Mouse (Mus musculus): ENCODE results near the gene Aebp1.

The Aebp1 gene

DNA sequence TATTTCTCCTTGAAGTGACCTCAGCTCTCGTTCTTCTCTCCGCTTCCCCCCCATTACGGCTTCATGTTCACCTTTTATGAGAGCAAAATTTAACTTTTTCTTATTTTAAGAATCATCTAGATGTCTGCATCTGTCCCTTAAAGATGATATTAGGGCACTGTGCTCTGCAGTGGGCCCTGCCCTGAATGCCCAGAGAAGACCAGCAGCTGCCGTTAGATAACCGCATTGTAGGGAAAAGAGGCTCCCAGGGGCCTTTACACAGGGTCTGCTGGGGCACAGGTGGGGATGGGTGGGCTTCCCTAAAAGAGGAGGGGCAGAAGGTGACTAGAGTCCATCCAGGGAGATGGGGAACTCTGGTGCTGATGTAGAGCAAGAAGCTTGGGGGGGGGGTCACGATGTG, 32.1 kb downstream of the Aebp1 start:
- DNase-seq (ENCODE audit: low spot score in 2 of 2): no peak

DNA sequence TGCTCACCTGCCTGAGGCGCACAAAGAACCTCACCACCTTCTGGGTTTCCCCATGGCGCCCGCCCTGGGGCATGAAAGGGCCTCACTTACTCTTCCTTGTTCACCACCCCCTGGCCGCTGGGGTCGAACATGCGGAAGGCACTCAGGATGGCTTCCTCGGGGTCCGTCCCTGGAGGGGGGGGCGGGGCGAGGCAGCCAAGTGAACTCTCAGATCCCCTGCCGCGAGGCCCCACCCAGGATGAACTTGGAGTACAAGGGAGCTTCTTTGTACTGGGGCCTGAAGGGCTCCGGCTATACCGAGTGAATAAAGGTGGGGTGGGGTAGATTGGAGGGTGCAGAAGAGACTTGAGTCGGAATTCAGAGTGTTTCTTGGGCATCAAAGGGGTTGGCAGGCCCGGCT, 35.5 kb downstream of the Aebp1 start:
- DNase-seq (ENCODE audit: low spot score in 2 of 2): no peak

GRCm38 (mm10) chr11:5897839-5898238, 36.1 kb downstream of the Aebp1 start:
- DNase-seq (ENCODE audit: low spot score in 2 of 2): no peak

- DNase-seq (ENCODE audit: low spot score in 2 of 2): no peak
Observed at GRCm38 (mm10) chr11:5898531-5898930, 36.8 kb downstream of the Aebp1 start, which contains the start of gene Myl7. Gene Myl7, minus strand, starts transcription at chr11:5898782.

GRCm38 (mm10) chr11:5899286-5899685, 37.5 kb downstream of the Aebp1 start:
- no peak for DNase-seq (ENCODE audit: low spot score in 2 of 2)

GRCm38 (mm10) chr11:5901320-5901719, 39.6 kb downstream of the Aebp1 start:
- DNase-seq (ENCODE audit: low spot score in 2 of 2): no peak

DNA sequence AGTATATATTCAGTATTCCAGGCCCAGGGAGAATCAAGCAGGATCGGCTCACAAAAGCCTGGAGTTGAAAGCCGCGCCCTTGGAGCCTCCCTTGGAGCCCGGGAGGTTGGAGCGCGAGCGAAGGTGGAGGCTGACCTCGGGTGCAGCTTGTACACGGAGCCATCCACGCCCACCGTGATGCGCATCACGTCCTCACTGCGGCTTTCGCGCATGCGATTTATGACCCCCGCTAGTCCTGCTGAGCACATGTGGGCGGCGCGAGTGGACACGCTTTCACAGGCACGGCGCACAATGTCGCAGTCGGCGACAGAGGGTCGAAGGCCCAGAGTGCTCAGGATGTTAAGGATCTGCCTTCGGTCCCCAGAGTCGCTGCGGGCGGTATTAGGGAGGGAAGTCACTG, 40.2 kb downstream of the Aebp1 start:
- peak; percentile 43 to 49 for DNase-seq (ENCODE audit: low spot score in 2 of 2)

DNA sequence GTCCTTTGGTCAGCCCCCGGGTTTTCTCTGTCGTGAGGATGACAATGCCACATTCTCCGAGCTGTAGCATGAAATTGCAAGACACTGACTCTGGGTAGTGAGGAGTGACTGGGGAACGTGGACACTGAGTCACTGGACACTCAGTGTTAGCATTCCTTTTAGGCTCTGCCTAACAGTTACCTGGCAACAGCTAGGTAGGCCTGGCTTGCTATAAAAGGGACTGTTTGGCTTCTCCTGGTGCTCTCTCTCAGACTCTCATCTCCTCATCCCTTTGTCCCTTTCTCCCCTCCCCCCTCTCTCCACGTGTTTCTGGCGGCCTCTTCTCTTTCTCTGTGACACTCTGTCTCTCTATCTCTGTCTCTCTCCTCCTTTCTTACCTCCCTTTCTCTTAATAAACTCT, 40.6 kb downstream of the Aebp1 start:
- DNase-seq (ENCODE audit: low spot score in 2 of 2): no peak

GRCm38 (mm10) chr11:5903844-5904243, 42.1 kb downstream of the Aebp1 start:
- DNase-seq (ENCODE audit: low spot score in 2 of 2): no peak

- DNase-seq (ENCODE audit: low spot score in 2 of 2): no peak
Observed at GRCm38 (mm10) chr11:5904357-5904756, 42.6 kb downstream of the Aebp1 start.

GRCm38 (mm10) chr11:5904871-5905270, 43.1 kb downstream of the Aebp1 start:
- no peak for DNase-seq (ENCODE audit: low spot score in 2 of 2)

- DNase-seq (ENCODE audit: low spot score in 2 of 2): no peak
Observed at GRCm38 (mm10) chr11:5905778-5906518, 44.2 kb downstream of the Aebp1 start.

DNA sequence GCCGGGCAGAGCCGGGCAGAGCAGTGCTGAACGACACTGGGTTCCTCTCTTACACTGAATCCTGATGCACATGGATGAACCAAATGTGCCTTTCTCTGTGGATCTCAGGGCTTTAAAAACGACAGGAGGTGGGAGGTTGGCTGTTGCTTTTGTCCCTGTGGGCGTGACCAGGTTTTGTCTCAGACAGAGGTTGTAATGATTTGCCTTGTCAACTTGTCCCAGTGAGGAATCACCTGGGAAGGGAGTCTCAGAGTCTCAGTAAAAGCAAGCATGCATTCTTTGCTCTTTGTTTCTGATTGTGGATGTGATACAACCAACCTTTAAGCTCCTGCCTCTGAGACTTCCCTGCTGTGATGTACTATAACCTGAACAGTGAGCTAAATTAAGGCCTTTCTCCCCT, 45.3 kb downstream of the Aebp1 start:
- no peak for DNase-seq (ENCODE audit: low spot score in 2 of 2)

DNA sequence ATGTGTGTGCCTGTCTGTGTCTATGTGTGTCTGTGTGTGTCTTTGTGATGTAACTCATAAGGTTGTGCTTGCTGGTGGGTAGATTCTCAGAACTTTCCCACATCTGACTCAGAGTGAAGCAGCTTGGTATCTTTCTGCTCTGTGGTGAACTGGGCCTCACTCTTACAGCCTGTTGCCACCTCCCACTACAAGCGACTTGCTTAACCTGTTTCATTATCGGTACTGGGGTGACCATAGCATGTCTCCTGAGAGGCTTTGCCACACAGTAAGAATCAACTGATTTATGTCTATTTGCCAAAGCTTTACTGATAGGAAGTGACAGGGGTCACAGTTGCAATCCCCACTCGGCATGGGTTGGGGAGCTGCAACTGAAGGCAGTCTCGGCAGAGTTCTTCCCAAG, 46.9 kb downstream of the Aebp1 start:
- no peak for DNase-seq (ENCODE audit: low spot score in 2 of 2)

DNA sequence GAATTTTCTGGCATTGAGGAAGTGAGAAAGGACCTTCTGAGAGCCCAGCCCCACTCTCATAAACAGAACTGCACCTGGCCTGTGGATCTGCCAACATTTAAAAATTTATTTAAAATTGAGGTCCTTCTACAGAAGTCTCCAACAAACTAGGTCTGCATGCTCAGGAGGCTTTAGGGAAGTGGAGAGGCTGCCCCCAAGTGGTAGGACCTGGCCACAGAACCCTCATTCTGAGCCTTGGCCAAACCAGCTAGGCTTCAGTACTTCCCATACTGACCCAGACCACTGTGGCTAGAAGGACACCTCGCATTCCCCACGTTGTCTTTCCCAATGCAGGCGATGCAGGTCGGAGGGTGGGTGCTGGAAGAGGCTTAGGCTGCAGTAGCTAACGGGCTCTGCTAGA, 50.9 kb downstream of the Aebp1 start:
- DNase-seq (ENCODE audit: low spot score in 2 of 2): peak in 1 of 2 experiments; percentile 57

GRCm38 (mm10) chr11:5913256-5913655, 51.5 kb downstream of the Aebp1 start:
- DNase-seq (ENCODE audit: low spot score in 2 of 2): no peak

DNA sequence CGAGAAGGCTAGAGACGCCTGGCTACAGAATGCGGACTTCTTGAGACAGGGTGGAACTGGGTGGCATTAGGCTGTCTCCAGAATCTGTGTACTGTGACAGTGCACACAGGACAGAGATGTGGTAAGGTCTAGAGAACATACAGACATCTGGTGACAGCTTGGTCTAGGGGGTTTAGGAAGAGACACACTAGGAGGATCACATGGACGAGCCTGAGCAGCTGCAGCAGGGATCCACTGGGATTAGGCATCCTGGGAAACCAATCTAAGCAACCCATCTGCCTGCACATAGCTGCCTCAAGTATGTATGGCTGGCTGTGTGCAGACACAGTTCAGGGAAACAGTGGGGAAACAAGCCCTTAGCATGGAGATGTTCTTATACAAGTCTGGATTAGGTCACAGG, 52.2 kb downstream of the Aebp1 start:
- no peak for DNase-seq (ENCODE audit: low spot score in 2 of 2)

DNA sequence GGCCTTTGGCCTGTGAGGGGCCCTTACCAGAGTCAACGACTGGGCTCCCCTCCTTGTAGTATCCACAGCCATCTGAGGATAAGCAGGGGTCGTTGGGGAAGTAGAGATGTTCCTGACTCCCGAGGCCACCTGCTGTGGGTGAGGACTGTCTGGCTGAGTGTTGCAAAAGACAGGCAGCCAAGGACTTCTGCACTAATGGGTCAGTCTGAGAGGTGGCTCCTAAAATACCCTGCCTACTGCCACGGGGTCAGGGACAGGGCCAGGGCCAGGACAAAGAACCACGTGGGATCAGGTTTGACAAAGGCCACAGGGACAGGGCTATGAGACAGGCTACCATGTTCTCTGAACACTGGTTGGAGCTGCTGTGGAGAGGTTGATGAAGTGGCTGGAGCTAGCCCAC, 53.2 kb downstream of the Aebp1 start:
- no peak for DNase-seq (ENCODE audit: low spot score in 2 of 2)

DNA sequence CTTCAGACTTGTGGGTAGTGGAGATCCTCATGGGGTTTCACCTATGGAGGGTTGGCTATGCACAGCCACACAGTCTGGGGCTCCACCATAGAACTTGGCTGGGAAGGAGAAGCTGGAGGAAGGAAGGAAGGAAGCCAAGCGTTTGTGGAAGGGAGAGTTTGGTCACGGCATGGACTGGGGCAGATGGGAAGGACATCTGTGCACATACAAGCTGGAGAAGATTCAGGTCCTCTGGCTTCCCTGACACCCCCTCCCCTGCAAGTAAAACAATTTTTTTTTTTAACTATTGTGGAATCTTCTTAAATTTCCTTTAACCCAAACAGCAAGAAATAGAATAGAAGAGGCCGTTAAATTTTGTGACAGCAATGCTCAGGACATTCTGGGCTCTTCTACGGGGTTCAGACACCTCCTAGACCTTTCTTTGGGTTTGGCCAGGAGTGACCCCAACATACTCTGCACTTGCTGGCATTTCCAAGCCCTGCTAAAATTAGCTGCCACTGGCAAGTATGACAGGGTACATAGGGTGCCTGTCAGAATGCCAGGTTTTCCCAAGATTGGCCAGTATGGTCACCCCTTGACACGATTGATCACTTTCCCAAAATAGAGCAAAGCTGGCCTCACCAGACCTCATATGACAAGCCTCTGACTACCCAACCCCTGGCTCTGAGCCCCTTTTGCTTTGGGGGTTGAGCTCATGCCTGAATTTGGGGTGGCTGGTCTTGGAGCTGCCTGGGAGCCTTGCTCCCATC, 53.9 kb downstream of the Aebp1 start:
- no peak for DNase-seq (ENCODE audit: low spot score in 2 of 2)

GRCm38 (mm10) chr11:5916178-5916548, 54.4 kb downstream of the Aebp1 start:
- DNase-seq (ENCODE audit: low spot score in 2 of 2): no peak

- DNase-seq (ENCODE audit: low spot score in 2 of 2): no peak
Observed at GRCm38 (mm10) chr11:5918111-5918510, 56.4 kb downstream of the Aebp1 start.

DNA sequence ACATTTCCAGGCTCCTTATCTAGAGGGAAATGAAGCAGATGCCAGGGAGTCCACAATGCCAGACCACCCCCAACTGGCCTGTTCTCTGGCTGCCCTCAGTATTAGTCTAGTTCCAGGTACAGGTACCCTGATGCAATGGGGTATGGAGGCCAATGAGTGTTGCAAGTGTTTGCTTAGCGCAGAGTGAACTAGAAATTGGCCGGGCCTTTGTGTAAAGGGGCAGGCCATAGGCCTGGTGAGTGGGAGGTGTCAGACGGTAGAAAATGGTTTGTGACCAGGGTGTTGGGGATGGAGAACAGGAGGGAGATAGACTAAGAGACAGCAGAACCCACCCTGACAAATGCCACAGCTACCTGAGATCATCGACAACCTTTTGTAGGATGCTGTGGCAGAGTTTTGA, 57.9 kb downstream of the Aebp1 start:
- no peak for DNase-seq (ENCODE audit: low spot score in 2 of 2)

- DNase-seq (ENCODE audit: low spot score in 2 of 2): no peak
Observed at GRCm38 (mm10) chr11:5920323-5920960, 58.7 kb downstream of the Aebp1 start.
